Mouse (Mus musculus): ENCODE results near the gene Slc6a3. TPM values are rescaled to one million over a fixed set of nuclear protein-coding genes. Genes with fewer than 3 reads are reported as not detected.

Slc6a3 gene
- polyA plus RNA-seq, 1 experiment from 2014 or later: 0.15 TPM

DNA sequence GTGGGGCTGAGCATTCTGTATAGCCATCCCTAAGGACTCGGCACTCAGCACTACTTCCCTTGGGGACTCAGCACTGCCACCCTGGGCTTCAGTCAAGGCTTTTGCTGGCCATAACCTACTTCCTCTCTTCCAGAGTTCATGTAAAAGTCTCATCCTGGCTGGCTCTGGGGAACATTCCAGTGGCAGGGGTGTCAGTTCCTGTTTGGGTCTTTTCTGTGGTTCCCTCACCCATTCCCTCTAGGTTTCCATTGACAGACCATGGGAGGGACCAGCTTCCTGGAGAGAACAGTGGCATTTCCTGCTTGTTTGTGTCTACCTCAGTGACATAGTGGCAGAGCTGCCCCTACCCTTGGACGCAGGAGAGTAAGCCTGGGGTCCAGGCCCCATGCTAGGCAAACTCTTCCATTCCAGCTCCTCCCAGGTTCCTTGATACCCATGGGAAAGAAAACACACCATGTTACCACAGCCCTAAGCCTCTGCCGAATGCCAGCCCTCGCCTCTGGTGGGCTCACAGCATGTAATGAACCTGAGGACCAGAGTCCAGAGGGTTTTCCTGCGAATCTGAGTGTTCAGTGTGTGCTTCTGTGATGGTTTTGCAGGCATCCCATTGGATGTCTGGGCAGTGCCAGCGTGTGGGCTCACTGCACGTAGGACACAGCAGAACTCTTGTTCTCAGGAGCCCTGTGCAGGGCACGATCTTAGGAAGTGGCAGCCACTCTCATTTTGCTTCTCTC is 27.6 kb upstream of the Slc6a3 start:
- Histone ChIP-seq H3K36me3 (peaks cover 88% of the 10 kb centered on the region), H3K27me3 (no peaks in the 10 kb centered on the region), H3K9me3 (no peaks in the 10 kb centered on the region), H3K4me3 (replicated peaks) (no peak overlapping the region), H3K4me2 (no peak overlapping the region), H3K9ac (replicated peaks) (no peak overlapping the region), H3K4me1 (replicated peaks) (no peaks in the 10 kb centered on the region), H3K27ac (no peak overlapping the region)
- no peak for ATAC-seq (ENCODE audit: insufficient number of reproducible peaks, insufficient read depth, low FRiP score, low TSS enrichment, low read depth)
- WGBS: 87% methylated on average over 8 of the region's 8 CpGs

GRCm38 (mm10) chr13:73509869-73510268 is 26.7 kb upstream of the Slc6a3 start:
- no peak overlapping the region for H3K9ac ChIP-seq (replicated peaks)
- no peak for ATAC-seq (ENCODE audit: insufficient number of reproducible peaks, insufficient read depth, low FRiP score, low TSS enrichment, low read depth)
- no peak overlapping the region for H3K4me3 ChIP-seq (replicated peaks)
- no peaks in the 10 kb centered on the region for H3K4me1 ChIP-seq (replicated peaks)
- H3K27me3 ChIP-seq: no peaks in the 10 kb centered on the region
- H3K36me3 ChIP-seq: peaks cover 93% of the 10 kb centered on the region
- 89% methylated on average over 6 of the region's 6 CpGs for WGBS
- no peaks in the 10 kb centered on the region for H3K9me3 ChIP-seq
- no peak overlapping the region for H3K27ac ChIP-seq
- H3K4me2 ChIP-seq: no peak overlapping the region

- ATAC-seq (ENCODE audit: insufficient number of reproducible peaks, insufficient read depth, low FRiP score, low TSS enrichment, low read depth): peak; percentile 40; the same call in 1 of the 2 replicates
- H3K9me3 ChIP-seq: no peaks in the 10 kb centered on the region
- 60% methylated on average over 13 of the region's 13 CpGs for WGBS
- no peak overlapping the region for H3K27ac ChIP-seq
- no peak overlapping the region for H3K9ac ChIP-seq (replicated peaks)
- H3K4me1 ChIP-seq (replicated peaks): no peaks in the 10 kb centered on the region
- H3K4me2 ChIP-seq: no peak overlapping the region
- H3K36me3 ChIP-seq: peaks cover 86% of the 10 kb centered on the region
- H3K4me3 ChIP-seq (replicated peaks): no peak overlapping the region
- no peaks in the 10 kb centered on the region for H3K27me3 ChIP-seq
Observed at GRCm38 (mm10) chr13:73512776-73513673, 23.5 kb upstream of the Slc6a3 start.

- WGBS: 69% methylated on average over 4 of the region's 4 CpGs
- peaks cover 47% of the 10 kb centered on the region for H3K36me3 ChIP-seq
- no peaks in the 10 kb centered on the region for H3K9me3 ChIP-seq
- H3K4me3 ChIP-seq (replicated peaks): no peak overlapping the region
- no peaks in the 10 kb centered on the region for H3K27me3 ChIP-seq
- H3K4me2 ChIP-seq: no peak overlapping the region
- no peaks in the 10 kb centered on the region for H3K4me1 ChIP-seq (replicated peaks)
- H3K9ac ChIP-seq (replicated peaks): no peak overlapping the region
- ATAC-seq (ENCODE audit: insufficient number of reproducible peaks, insufficient read depth, low FRiP score, low TSS enrichment, low read depth): no peak
- H3K27ac ChIP-seq: no peak overlapping the region
Observed at GRCm38 (mm10) chr13:73516886-73517285, 19.7 kb upstream of the Slc6a3 start.

GRCm38 (mm10) chr13:73533716-73534115 is 2.8 kb upstream of the Slc6a3 start:
- Histone ChIP-seq H3K36me3 (no peaks in the 10 kb centered on the region), H3K4me1 (replicated peaks) (peaks cover 8% of the 10 kb centered on the region; the same call in 1 of the 2 replicates), H3K9me3 (no peaks in the 10 kb centered on the region), H3K4me3 (replicated peaks) (no peak overlapping the region), H3K4me2 (no peak overlapping the region), H3K9ac (replicated peaks) (no peak overlapping the region), H3K27ac (no peak overlapping the region), H3K27me3 (peaks cover 57% of the 10 kb centered on the region)
- WGBS: 84% methylated on average over 3 of the region's 3 CpGs
- no peak for ATAC-seq (ENCODE audit: insufficient number of reproducible peaks, insufficient read depth, low FRiP score, low TSS enrichment, low read depth)

DNA sequence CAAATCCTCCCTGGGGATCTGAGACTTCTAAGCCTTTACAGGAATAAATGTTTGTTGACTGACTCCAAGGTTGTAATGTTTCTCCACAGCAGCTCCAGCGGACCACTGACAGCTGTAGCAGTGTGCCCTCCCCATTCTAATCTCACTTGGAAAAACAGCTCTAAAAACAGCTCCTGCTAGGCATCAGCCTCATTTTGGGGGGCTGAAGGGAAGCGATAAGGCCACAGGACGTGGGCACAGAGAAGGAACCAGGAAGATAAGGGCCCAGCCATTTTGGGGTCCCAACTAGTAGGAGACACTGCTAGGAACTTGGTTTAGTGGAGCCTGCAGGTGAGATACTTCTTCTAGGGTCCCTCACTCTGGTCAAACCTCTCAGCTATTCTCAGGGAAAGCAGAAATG is 1.3 kb upstream of the Slc6a3 start:
- Histone ChIP-seq H3K9me3 (no peaks in the 10 kb centered on the region), H3K4me1 (replicated peaks) (peaks cover 8% of the 10 kb centered on the region; the same call in 1 of the 2 replicates), H3K36me3 (no peaks in the 10 kb centered on the region), H3K27ac (no peak overlapping the region), H3K4me2 (no peak overlapping the region), H3K27me3 (peaks cover 66% of the 10 kb centered on the region), H3K4me3 (replicated peaks) (no peak overlapping the region), H3K9ac (replicated peaks) (no peak overlapping the region)
- 54% methylated on average over 3 of the region's 3 CpGs for WGBS
- no peak for ATAC-seq (ENCODE audit: insufficient number of reproducible peaks, insufficient read depth, low FRiP score, low TSS enrichment, low read depth)

DNA sequence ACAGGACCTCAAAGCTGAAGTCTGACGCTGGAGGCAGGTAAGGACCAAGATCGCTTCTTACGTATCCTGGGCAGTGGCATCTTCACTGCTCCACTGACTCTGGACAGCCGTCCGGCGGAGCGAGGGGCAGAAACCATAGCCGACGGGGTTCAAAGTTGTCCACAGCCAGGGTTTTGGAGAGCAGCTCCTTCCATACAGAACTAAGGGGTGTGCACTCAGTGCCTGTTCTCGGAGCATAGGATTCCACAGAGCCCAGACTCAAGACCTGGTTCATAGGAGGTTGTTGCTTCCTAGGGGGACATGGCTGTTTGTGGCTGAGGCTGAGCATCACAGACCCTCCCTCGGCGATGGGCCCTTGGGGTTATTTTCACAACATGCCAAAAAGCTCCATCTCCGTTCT is 277 bp downstream of the Slc6a3 start:
- H3K9ac ChIP-seq (replicated peaks): peak overlapping the region; percentile 12; the same call in 1 of the 2 replicates
- no peaks in the 10 kb centered on the region for H3K9me3 ChIP-seq
- peaks cover 8% of the 10 kb centered on the region; the same call in 1 of the 2 replicates for H3K4me1 ChIP-seq (replicated peaks)
- H3K4me3 ChIP-seq (replicated peaks): peak overlapping the region; percentile 46
- no peak overlapping the region for H3K27ac ChIP-seq
- H3K4me2 ChIP-seq: peak overlapping the region; percentile 78
- 18% methylated on average over 13 of the region's 13 CpGs for WGBS
- ATAC-seq (ENCODE audit: insufficient number of reproducible peaks, insufficient read depth, low FRiP score, low TSS enrichment, low read depth): peak; percentile 34; the same call in 1 of the 2 replicates
- H3K27me3 ChIP-seq: peaks cover 66% of the 10 kb centered on the region
- no peaks in the 10 kb centered on the region for H3K36me3 ChIP-seq

DNA sequence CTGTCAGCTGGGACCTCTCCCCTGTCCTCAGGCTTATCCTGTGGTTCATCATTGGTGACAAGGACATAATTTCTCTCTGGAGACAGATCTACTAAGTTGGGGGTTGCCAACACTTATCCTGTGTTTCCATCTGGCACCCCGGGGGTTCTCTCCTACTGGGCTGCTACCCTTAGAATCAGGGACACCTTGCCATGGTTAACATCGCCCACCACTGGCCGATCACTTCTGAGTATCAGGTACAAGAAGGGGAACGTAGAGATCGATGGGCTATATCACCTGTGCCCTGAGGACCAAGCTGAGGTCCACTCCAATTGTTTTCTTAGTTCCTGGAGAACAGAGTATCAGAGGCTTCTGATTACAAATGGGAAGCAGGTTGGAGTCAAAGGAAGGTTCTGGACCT is 27.7 kb downstream of the Slc6a3 start:
- H3K4me1 ChIP-seq (replicated peaks): no peaks in the 10 kb centered on the region
- H3K4me2 ChIP-seq: no peak overlapping the region
- no peak overlapping the region for H3K27ac ChIP-seq
- peaks cover 17% of the 10 kb centered on the region for H3K27me3 ChIP-seq
- no peak overlapping the region for H3K4me3 ChIP-seq (replicated peaks)
- WGBS: 88% methylated on average over 5 of the region's 5 CpGs
- no peak for ATAC-seq (ENCODE audit: insufficient number of reproducible peaks, insufficient read depth, low FRiP score, low TSS enrichment, low read depth)
- no peaks in the 10 kb centered on the region for H3K9me3 ChIP-seq
- H3K36me3 ChIP-seq: no peaks in the 10 kb centered on the region
- H3K9ac ChIP-seq (replicated peaks): no peak overlapping the region

GRCm38 (mm10) chr13:73575051-73575450 is 38.5 kb downstream of the Slc6a3 start:
- Histone ChIP-seq H3K36me3 (no peaks in the 10 kb centered on the region), H3K9ac (replicated peaks) (no peak overlapping the region), H3K4me1 (replicated peaks) (no peaks in the 10 kb centered on the region), H3K4me3 (replicated peaks) (no peak overlapping the region), H3K27ac (no peak overlapping the region), H3K9me3 (no peaks in the 10 kb centered on the region), H3K4me2 (no peak overlapping the region), H3K27me3 (peaks cover 3% of the 10 kb centered on the region; the same call in 1 of the 2 replicates)
- ATAC-seq (ENCODE audit: insufficient number of reproducible peaks, insufficient read depth, low FRiP score, low TSS enrichment, low read depth): no peak

GRCm38 (mm10) chr13:73577277-73577676 is 40.7 kb downstream of the Slc6a3 start:
- H3K4me2 ChIP-seq: no peak overlapping the region
- ATAC-seq (ENCODE audit: insufficient number of reproducible peaks, insufficient read depth, low FRiP score, low TSS enrichment, low read depth): no peak
- H3K9me3 ChIP-seq: no peaks in the 10 kb centered on the region
- H3K9ac ChIP-seq (replicated peaks): no peak overlapping the region
- H3K4me3 ChIP-seq (replicated peaks): no peak overlapping the region
- no peaks in the 10 kb centered on the region for H3K36me3 ChIP-seq
- 69% methylated on average over 2 of the region's 2 CpGs for WGBS
- peaks cover 3% of the 10 kb centered on the region; the same call in 1 of the 2 replicates for H3K27me3 ChIP-seq
- no peak overlapping the region for H3K27ac ChIP-seq
- H3K4me1 ChIP-seq (replicated peaks): no peaks in the 10 kb centered on the region

GRCm38 (mm10) chr13:73591488-73591887 is 54.9 kb downstream of the Slc6a3 start:
- no peaks in the 10 kb centered on the region for H3K36me3 ChIP-seq
- H3K27me3 ChIP-seq: peaks cover 13% of the 10 kb centered on the region; the same call in 1 of the 2 replicates
- H3K4me2 ChIP-seq: no peak overlapping the region
- no peaks in the 10 kb centered on the region for H3K9me3 ChIP-seq
- no peaks in the 10 kb centered on the region for H3K4me1 ChIP-seq (replicated peaks)
- H3K4me3 ChIP-seq (replicated peaks): no peak overlapping the region
- no peak overlapping the region for H3K9ac ChIP-seq (replicated peaks)
- 87% methylated on average over 3 of the region's 3 CpGs for WGBS
- no peak overlapping the region for H3K27ac ChIP-seq
- ATAC-seq (ENCODE audit: insufficient number of reproducible peaks, insufficient read depth, low FRiP score, low TSS enrichment, low read depth): no peak

All from limb, embryonic 12.5 days (tissue).